Comparison of ENCODE assay signal across 12 mouse cellular contexts in genomic region chr9:76989946-76990345, GRCm38 (mm10). TPM values are rescaled to one million over a fixed set of nuclear protein-coding genes. Genes with fewer than 3 reads are reported as not detected.
DNase-seq lines count a peak whose midpoint lies in the region; ATAC-seq lines count a peak whose summit lies in the region.
"Had no signal": no experiment of that assay in that cellular context is flagged by ENCODE, and none has a peak within 500 bp of the region (broad histone marks: within the 10 kb centered on the region; RNA-seq: fewer than 3 reads in every experiment).

No protein-coding gene starts in this region.

- no peak overlapping the region for H3K4me2 ChIP-seq in kidney, embryonic 16.5 days (replicated peaks; ENCODE audit: low read depth, low read length)
- H3K4me2 ChIP-seq: forebrain, embryonic 12.5 days; heart, embryonic 13.5 days; neural tube, embryonic 13.5 days had no signal

- no peaks in the 10 kb centered on the region for H3K4me1 ChIP-seq in kidney, embryonic 16.5 days (ENCODE audit: insufficient read depth, low read length)
- H3K4me1 ChIP-seq: forebrain, embryonic 12.5 days; heart, embryonic 13.5 days; neural tube, embryonic 13.5 days had no signal

- no peak overlapping the region for H3K27ac ChIP-seq in kidney, embryonic 16.5 days (ENCODE audit: low read length)
- H3K27ac ChIP-seq: forebrain, embryonic 12.5 days; heart, embryonic 13.5 days; neural tube, embryonic 13.5 days had no signal

- no peak overlapping the region for H3K9ac ChIP-seq in kidney, embryonic 16.5 days (replicated peaks; ENCODE audit: low read length)
- H3K9ac ChIP-seq: forebrain, embryonic 12.5 days; heart, embryonic 13.5 days; neural tube, embryonic 13.5 days had no signal

- DNase-seq in adrenal gland, postnatal 10 days, result peak; percentile 43
- no peak for DNase-seq in adrenal gland, postnatal 4 days (ENCODE audit: low spot score in 2 of 2)
- peak; percentile 15 for DNase-seq in kidney, adult 18-20 months
- peak; percentile 3 for DNase-seq in ovary, postnatal 14 days (ENCODE audit: low spot score)
- DNase-seq in ovary, adult 18-20 months (ENCODE audit: low spot score), result no peak
- peak; percentile 2 for DNase-seq in lung, postnatal 25 days (ENCODE audit: low spot score)

- no peak for ATAC-seq in kidney, embryonic 16.5 days (ENCODE audit: low FRiP score, low TSS enrichment)
- no peak for ATAC-seq in activated CD4-positive, CD25-positive, alpha-beta regulatory T cell, adult 4 months

- no peak overlapping the region for H3K4me3 ChIP-seq in kidney, embryonic 16.5 days (ENCODE audit: low read length)
- H3K4me3 ChIP-seq: forebrain, embryonic 12.5 days; heart, embryonic 13.5 days; neural tube, embryonic 13.5 days had no signal

- H3K27me3 ChIP-seq in kidney, embryonic 16.5 days (ENCODE audit: insufficient read depth, low read length), result no peaks in the 10 kb centered on the region
- H3K27me3 ChIP-seq: forebrain, embryonic 12.5 days; heart, embryonic 13.5 days; neural tube, embryonic 13.5 days had no signal

- H3K36me3 ChIP-seq in kidney, embryonic 16.5 days (ENCODE audit: insufficient read depth, low read length), result no peaks in the 10 kb centered on the region
- H3K36me3 ChIP-seq: forebrain, embryonic 12.5 days; heart, embryonic 13.5 days; neural tube, embryonic 13.5 days had no signal

- no peaks in the 10 kb centered on the region for H3K9me3 ChIP-seq in kidney, embryonic 16.5 days (ENCODE audit: low read length)
- H3K9me3 ChIP-seq: forebrain, embryonic 12.5 days; neural tube, embryonic 13.5 days had no signal

RNA-seq across cellular contexts. Expression of gene Tinag, which starts 55.6 kb away (rescaled TPM):
- total RNA-seq in adrenal gland, postnatal 10 days (2021), result under 1 TPM in 1 of 2 experiments, not detected in 1; 0.30 TPM
- 1 to 10 TPM in 1 of 2 experiments, under 1 TPM in 1; 0.54 to 6.6 TPM for total RNA-seq in adrenal gland, postnatal 4 days (2021)
- 22.5 and 22.6 TPM in 2 replicates for polyA plus RNA-seq in kidney, embryonic 16.5 days (2015; fragmentation: Nextera tagmentation; extraction: Ambion mirVana)
- polyA plus RNA-seq in activated CD4-positive, CD25-positive, alpha-beta regulatory T cell, adult 4 months (2017; shearing (Covaris generic)), result not detected
- total RNA-seq: layer of hippocampus, adult 8-10 months had no signal
- polyA plus RNA-seq: neural tube, embryonic 13.5 days had no signal

Comparison
In these comparisons a context has a peak if more than half of its experiments do, and no peak if none do; other contexts are left out.
1. DNase-seq: peak in adrenal gland, postnatal 10 days (single experiment), kidney, adult 18-20 months (single experiment), ovary, postnatal 14 days (single experiment) and lung, postnatal 25 days (single experiment); none in adrenal gland, postnatal 4 days (0 of 2) and ovary, adult 18-20 months (single experiment).